Comparison of ENCODE assay signal across 8 mouse cellular contexts in the genomic region with DNA sequence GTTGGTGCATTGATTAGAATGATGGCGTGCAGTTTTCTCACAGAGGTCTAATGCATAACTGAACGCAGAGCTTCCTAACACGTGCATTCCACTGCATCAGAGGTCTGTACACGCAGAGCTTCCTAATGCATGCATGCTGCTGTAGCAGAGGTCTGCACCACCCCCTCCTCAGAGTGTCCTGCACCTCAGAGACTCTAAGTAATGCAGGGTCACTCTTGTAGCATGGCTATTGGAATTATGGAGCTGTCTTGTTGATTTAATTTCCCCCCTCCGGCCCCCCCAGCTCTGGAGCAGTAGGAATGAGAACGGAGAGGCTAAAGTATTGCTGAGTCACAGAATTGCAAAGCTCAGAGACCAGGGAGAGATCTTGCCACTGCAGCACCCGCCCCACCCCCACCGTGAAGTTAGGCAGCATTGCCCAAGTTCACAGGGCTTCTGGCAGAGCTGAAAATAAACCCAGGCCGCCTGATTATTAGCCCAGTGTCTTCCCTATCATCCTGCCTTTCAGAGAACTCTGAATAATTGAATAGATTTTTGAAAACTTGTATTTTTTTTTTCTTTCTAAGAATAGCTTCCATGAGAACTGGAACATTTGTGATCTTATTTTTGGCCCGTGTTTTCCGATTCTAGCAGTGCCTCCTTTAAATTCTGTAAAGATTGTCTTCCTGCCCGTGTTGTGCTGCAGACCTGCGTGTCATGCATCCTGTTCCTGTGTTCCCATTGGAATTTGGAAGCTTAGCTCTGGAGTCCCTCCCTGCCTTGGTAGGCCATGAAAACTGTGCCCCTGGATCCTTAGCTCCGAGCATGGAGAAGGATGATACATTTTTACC. TPM values are rescaled to one million over a fixed set of nuclear protein-coding genes. Genes with fewer than 3 reads are reported as not detected.
DNase-seq lines count a peak whose midpoint lies in the region; ATAC-seq and TF ChIP-seq lines count a peak whose summit lies in the region.

No protein-coding gene starts in this region.

- no peaks in the 10 kb centered on the region for H3K36me3 ChIP-seq in embryonic facial prominence, embryonic 11.5 days (replicated peaks; ENCODE audit: control insufficient read depth, insufficient read depth, low read depth, low read length)
- no peaks in the 10 kb centered on the region for H3K36me3 ChIP-seq in kidney, adult 2 months (ENCODE audit: control insufficient read depth, insufficient read depth, low read length)
- H3K36me3 ChIP-seq in liver, embryonic 16.5 days (ENCODE audit: control insufficient read depth, insufficient read depth), result no peaks in the 10 kb centered on the region
- H3K36me3 ChIP-seq in neural tube, embryonic 15.5 days, result no peaks in the 10 kb centered on the region

- H3K4me1 ChIP-seq in embryonic facial prominence, embryonic 11.5 days (ENCODE audit: control insufficient read depth, insufficient read depth, low read length), result peaks cover 7% of the 10 kb centered on the region
- peaks cover 23% of the 10 kb centered on the region for H3K4me1 ChIP-seq in kidney, adult 2 months (ENCODE audit: control insufficient read depth, insufficient read depth, low read length)
- H3K4me1 ChIP-seq in liver, embryonic 16.5 days (ENCODE audit: control insufficient read depth, low read depth, low read length), result peaks cover 43% of the 10 kb centered on the region
- peaks cover 44% of the 10 kb centered on the region for H3K4me1 ChIP-seq in neural tube, embryonic 15.5 days

- peak overlapping the region; percentile 34 for H3K9ac ChIP-seq in embryonic facial prominence, embryonic 11.5 days (replicated peaks; ENCODE audit: low read length)
- H3K9ac ChIP-seq in liver, embryonic 16.5 days (ENCODE audit: low read depth, low read length), result no peak overlapping the region
- peak overlapping the region; percentile 8; the same call in 1 of the 2 replicates for H3K9ac ChIP-seq in neural tube, embryonic 15.5 days (replicated peaks)

- TF ChIP-seq POLR2A in kidney, adult 2 months (IDR thresholded peaks at IDR 0.05; ENCODE audit: low read depth, low read length), result no peak

- no peaks in the 10 kb centered on the region for H3K27me3 ChIP-seq in embryonic facial prominence, embryonic 11.5 days (ENCODE audit: control insufficient read depth, insufficient read depth, low read length)
- H3K27me3 ChIP-seq in kidney, adult 2 months (replicated peaks; ENCODE audit: control insufficient read depth, insufficient read depth, low read length), result no peaks in the 10 kb centered on the region
- no peaks in the 10 kb centered on the region for H3K27me3 ChIP-seq in liver, embryonic 16.5 days (ENCODE audit: control insufficient read depth, insufficient read depth, low read depth, low read length)
- H3K27me3 ChIP-seq in neural tube, embryonic 15.5 days (replicated peaks), result no peaks in the 10 kb centered on the region

- DNase-seq in ES-CJ7 (ENCODE audit: low read depth, low spot score), result peak; percentile 42
- peak; percentile 89 for DNase-seq in adipocyte (ENCODE audit: low spot score)
- DNase-seq in embryonic facial prominence, embryonic 11.5 days (ENCODE audit: low spot score), result peak; percentile 62
- DNase-seq in heart, adult 8-10 months (ENCODE audit: low spot score), result peak; percentile 55
- peak; percentile 71 for DNase-seq in kidney, adult 2 months
- no peak for DNase-seq in B cell, adult 2 months

- 15% methylated on average over 14 of the region's 14 CpGs for WGBS in embryonic facial prominence, embryonic 11.5 days
- WGBS in kidney, adult 2 months, result 17% methylated on average over 14 of the region's 14 CpGs
- WGBS in liver, embryonic 16.5 days (ENCODE audit: insufficient replicate concordance), result 9% methylated on average over 14 of the region's 14 CpGs
- WGBS in neural tube, embryonic 15.5 days, result 13% methylated on average over 14 of the region's 14 CpGs

- H3K9me3 ChIP-seq in embryonic facial prominence, embryonic 11.5 days (replicated peaks; ENCODE audit: control insufficient read depth, low read length), result no peaks in the 10 kb centered on the region
- no peaks in the 10 kb centered on the region for H3K9me3 ChIP-seq in liver, embryonic 16.5 days (replicated peaks; ENCODE audit: control insufficient read depth, low read length)
- no peaks in the 10 kb centered on the region for H3K9me3 ChIP-seq in neural tube, embryonic 15.5 days (replicated peaks)

- no peak overlapping the region for H3K4me3 ChIP-seq in embryonic facial prominence, embryonic 11.5 days (ENCODE audit: low read depth, low read length)
- H3K4me3 ChIP-seq in kidney, adult 2 months (ENCODE audit: insufficient read depth, low read depth, low read length), result no peak overlapping the region
- peak overlapping the region; percentile 19 for H3K4me3 ChIP-seq in liver, embryonic 16.5 days (ENCODE audit: low read depth, low read length)
- H3K4me3 ChIP-seq in neural tube, embryonic 15.5 days (replicated peaks), result no peak overlapping the region

- TF ChIP-seq CTCF in kidney, adult 2 months (conservative IDR thresholded peaks at IDR 0.05; ENCODE audit: insufficient read depth, insufficient read length, low read depth, low read length), result no peak

- peak overlapping the region; percentile 25 for H3K27ac ChIP-seq in embryonic facial prominence, embryonic 11.5 days (replicated peaks; ENCODE audit: low read depth, low read length)
- peak overlapping the region; percentile 80 for H3K27ac ChIP-seq in kidney, adult 2 months (ENCODE audit: insufficient read depth, low read depth, low read length)
- H3K27ac ChIP-seq in liver, embryonic 16.5 days (ENCODE audit: low read length), result peak overlapping the region; percentile 36
- H3K27ac ChIP-seq in neural tube, embryonic 15.5 days (replicated peaks), result peak overlapping the region; percentile 76

- ATAC-seq in embryonic facial prominence, embryonic 11.5 days (replicated peaks; ENCODE audit: insufficient number of reproducible peaks, low FRiP score, low TSS enrichment, low read depth), result peak; percentile 78
- ATAC-seq in liver, embryonic 16.5 days (ENCODE audit: low read depth), result peak; percentile 63
- ATAC-seq in neural tube, embryonic 15.5 days (ENCODE audit: low FRiP score), result peak; percentile 81

- H3K4me2 ChIP-seq in embryonic facial prominence, embryonic 11.5 days (ENCODE audit: low read depth, low read length), result peak overlapping the region; percentile 27
- peak overlapping the region; percentile 54 for H3K4me2 ChIP-seq in liver, embryonic 16.5 days (ENCODE audit: low read depth, low read length)
- peak overlapping the region; percentile 39 for H3K4me2 ChIP-seq in neural tube, embryonic 15.5 days

RNA-seq across cellular contexts. Expression of a gene that starts 12.6 kb away (rescaled TPM):
- 13.8 and 16.0 TPM in 2 replicates for polyA plus RNA-seq in embryonic facial prominence, embryonic 11.5 days (2014; fragmentation: Nextera tagmentation; extraction: Ambion mirVana)
- 10 to 100 TPM; 17.5 to 20.2 (median 19.0) TPM for total RNA-seq in heart, adult 8-10 months (2022)
- 30.2 and 34.2 TPM in 2 replicates for polyA plus RNA-seq in kidney, adult 2 months (2012; rRNA removed)
- polyA plus RNA-seq in liver, embryonic 16.5 days (2015; fragmentation: Nextera tagmentation; extraction: Ambion mirVana), result 1.8 and 2.5 TPM in 2 replicates
- polyA plus RNA-seq in neural tube, embryonic 15.5 days (2015; fragmentation: Nextera tagmentation; extraction: Ambion mirVana), result 13.6 and 17.0 TPM in 2 replicates

RNA-seq across cellular contexts. Expression of a gene that starts 39.7 kb away (rescaled TPM):
- polyA plus RNA-seq in embryonic facial prominence, embryonic 11.5 days (2014; fragmentation: Nextera tagmentation; extraction: Ambion mirVana), result 333 and 344 TPM in 2 replicates
- 10 to 100 TPM; 46.3 to 59.0 (median 50.8) TPM for total RNA-seq in heart, adult 8-10 months (2022)
- polyA plus RNA-seq in kidney, adult 2 months (2012; rRNA removed), result 43.2 and 55.0 TPM in 2 replicates
- 126 and 136 TPM in 2 replicates for polyA plus RNA-seq in liver, embryonic 16.5 days (2015; fragmentation: Nextera tagmentation; extraction: Ambion mirVana)
- 239 and 254 TPM in 2 replicates for polyA plus RNA-seq in neural tube, embryonic 15.5 days (2015; fragmentation: Nextera tagmentation; extraction: Ambion mirVana)

Comparison
In these comparisons a context has a peak if more than half of its experiments do, and no peak if none do; other contexts are left out.
1. DNase-seq: peak in ES-CJ7 (single experiment), adipocyte (single experiment), embryonic facial prominence, embryonic 11.5 days (single experiment), heart, adult 8-10 months (single experiment) and kidney, adult 2 months (single experiment); none in B cell, adult 2 months (0 of 2).
2. H3K27ac ChIP-seq: peak in every context shown above with its lines; median percentile 80 in kidney, adult 2 months; 76 in neural tube, embryonic 15.5 days; 36 in liver, embryonic 16.5 days; 25 in embryonic facial prominence, embryonic 11.5 days.
3. Peak in every context shown above with its lines, with median percentiles within 50 percentile points of each other: ATAC-seq and H3K4me2 ChIP-seq.